Mouse (Mus musculus) spleen, adult 2 months (tissue): ENCODE results near the gene Smyd3.

ENCODE experiments used
- CTCF ChIP-seq: fragments of 200-500 bp; IDR thresholded peaks from 2 replicates; pipeline ENCODE4 v1.5.1; 2011; ENCODE audit warnings: mild to moderate bottlenecking, inconsistent platforms; ENCODE audit not compliant: insufficient read depth, insufficient read length, insufficient replicate concordance; ENCODE audit errors: extremely low read depth
- POLR2A ChIP-seq: fragments of 200-500 bp; IDR thresholded peaks from 2 replicates; pipeline ENCODE4 v1.6.1; 2011; ENCODE audit warnings: low read depth, low read length, inconsistent platforms

DNA sequence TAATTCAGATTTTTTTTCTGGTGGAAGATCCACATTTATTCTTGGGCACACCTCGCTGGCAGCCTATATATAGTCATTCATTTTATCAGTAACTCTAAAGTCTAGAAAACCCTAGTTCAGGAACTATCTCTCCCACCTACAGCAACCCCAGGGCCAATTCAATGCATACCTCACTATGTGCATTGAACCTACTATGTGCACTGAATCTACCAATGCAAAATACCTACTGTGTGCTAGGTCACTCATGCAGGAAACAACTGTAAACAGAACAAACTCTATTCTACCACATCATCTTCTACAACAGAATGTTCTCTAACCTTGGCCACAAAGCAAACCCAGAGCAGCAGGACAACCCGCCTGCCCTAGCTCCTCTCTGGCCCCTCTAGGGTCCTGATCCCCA, 484.9 kb downstream of the Smyd3 start:
- TF ChIP-seq CTCF (no peak), POLR2A (no peak)
